Mouse (Mus musculus) ES-E14 (cell line): Measurements from ENCODE around the gene Sgip1. TPM values are rescaled to one million over a fixed set of nuclear protein-coding genes. Genes with fewer than 3 reads are reported as not detected.

Source experiments
- DNase-seq: peaks from one replicate; pipeline ENCODE4 v3.0.0-alpha.2; 2013; ENCODE audit warnings: low read depth, low spot score
- H3K27ac ChIP-seq: 2 replicates; pipeline ENCODE4 v1.5.1; 2012; ENCODE audit warnings: low read depth, mild to moderate bottlenecking, low read length, moderate library complexity, mixed read lengths; ENCODE audit not compliant: poor library complexity, insufficient read depth, severe bottlenecking
- H3K36me3 ChIP-seq: 2 replicates; pipeline ENCODE4 v1.6.1; 2012; ENCODE audit warnings: mild to moderate bottlenecking, low read length, moderate library complexity, mixed read lengths; ENCODE audit not compliant: control insufficient read depth, poor library complexity, insufficient read depth, severe bottlenecking
- H3K4me1 ChIP-seq, 2 experiments: fragments of 150-350 bp in 1 of 2; sonication (generic) in 1 of 2; 2 replicates each; pipeline ENCODE4 v1.6.1; 2012; ENCODE audit warnings: low read length in 2 of 2, mild to moderate bottlenecking in 1 of 2, mixed read lengths in 1 of 2; ENCODE audit not compliant: control insufficient read depth in 2 of 2, insufficient read depth in 2 of 2, poor library complexity in 1 of 2
- H3K4me3 ChIP-seq, 2 experiments: fragments of 150-350 bp in 1 of 2; sonication (generic) in 1 of 2; 2 replicates each; pipeline ENCODE4 v1.5.1; 2012; ENCODE audit warnings: low read length in 2 of 2, low read depth in 1 of 2, mild to moderate bottlenecking in 1 of 2, mixed read lengths in 1 of 2; ENCODE audit not compliant: insufficient read depth in 1 of 2, poor library complexity in 1 of 2, severe bottlenecking in 1 of 2
- H3K9ac ChIP-seq: 2 replicates; pipeline ENCODE4 v1.6.1; 2012; ENCODE audit warnings: low read depth, mild to moderate bottlenecking, low read length, mixed read lengths; ENCODE audit not compliant: poor library complexity, insufficient read depth, severe bottlenecking
- H3K9me3 ChIP-seq: fragments of 150-350 bp; sonication (generic); 2 replicates; pipeline ENCODE4 v1.6.1; 2012; ENCODE audit warnings: low read depth, mild to moderate bottlenecking, low read length; ENCODE audit not compliant: control insufficient read depth, insufficient read depth
- CHD2 ChIP-seq: IDR thresholded peaks from 2 replicates; pipeline ENCODE4 v1.6.1; 2014; ENCODE audit warnings: mild to moderate bottlenecking, low read depth, low read length, inconsistent platforms
- HCFC1 ChIP-seq: IDR thresholded peaks from 2 replicates; pipeline ENCODE4 v1.6.1; 2012; ENCODE audit warnings: low read length, inconsistent platforms, borderline replicate concordance; ENCODE audit not compliant: insufficient read depth
- MAFK ChIP-seq: IDR thresholded peaks from 2 replicates; pipeline ENCODE4 v1.6.1; 2014; ENCODE audit warnings: mild to moderate bottlenecking, low read depth, low read length, inconsistent platforms; ENCODE audit not compliant: insufficient read depth
- ZC3H11A ChIP-seq: IDR thresholded peaks from 2 replicates; pipeline ENCODE4 v1.6.1; 2012; ENCODE audit warnings: low read depth, mild to moderate bottlenecking, inconsistent platforms, low read length, borderline replicate concordance
- ZNF384 ChIP-seq: IDR thresholded peaks from 2 replicates; pipeline ENCODE4 v1.6.1; 2012; ENCODE audit warnings: low read depth, low read length, inconsistent platforms
- in situ Hi-C, 2 experiments: fragments of 600-800 bp; cut with MboI; formaldehyde crosslinking; loops; one replicate each; pipeline ENCODE4 v1.15.1; 2025; ENCODE audit warnings: low sequenced_read_pairs in 2 of 2, inconsistent platforms in 1 of 2; ENCODE audit not compliant: unreplicated experiment in 2 of 2
- total RNA-seq: library from RNA; depleted of rRNA; stranded (reverse); fragments of 300-350 nt; gene quantifications from 2 replicates; pipeline ENCODE4 v1.2.3, GENCODE M21; 2012; rRNA removed

The Sgip1 gene
- total RNA-seq: 0.62 and 1.6 TPM in 2 replicates

DNA sequence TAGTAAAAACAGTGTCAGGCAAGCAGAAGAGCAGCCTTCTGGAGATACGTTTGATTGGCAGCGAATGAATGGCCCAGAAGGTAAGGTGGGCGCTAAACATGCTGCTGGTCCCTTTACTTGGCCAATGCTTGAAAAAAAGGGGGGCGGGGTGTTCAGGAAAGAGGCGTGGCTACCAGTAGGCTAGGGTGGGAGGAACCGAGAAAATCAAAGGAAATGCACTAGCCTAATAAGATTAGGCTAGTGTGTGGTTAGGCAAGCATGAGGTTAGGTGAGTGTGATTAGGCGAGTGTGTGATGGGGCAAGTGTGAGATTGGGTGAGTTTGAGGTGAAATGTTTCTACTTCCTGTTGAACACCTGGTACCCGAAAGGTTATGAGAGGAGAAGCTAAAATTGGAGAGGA is at the start of gene Sgip1:
Gene Sgip1 (plus strand): TSS at position 11 of the 400 bp plus-strand sequence.
- no peaks in the 10 kb centered on the region for H3K4me1 ChIP-seq
- TF ChIP-seq CHD2 (no peak), MAFK (no peak), HCFC1 (no peak), ZNF384 (no peak), ZC3H11A (no peak)
- in situ Hi-C loops: no loop called here

DNA sequence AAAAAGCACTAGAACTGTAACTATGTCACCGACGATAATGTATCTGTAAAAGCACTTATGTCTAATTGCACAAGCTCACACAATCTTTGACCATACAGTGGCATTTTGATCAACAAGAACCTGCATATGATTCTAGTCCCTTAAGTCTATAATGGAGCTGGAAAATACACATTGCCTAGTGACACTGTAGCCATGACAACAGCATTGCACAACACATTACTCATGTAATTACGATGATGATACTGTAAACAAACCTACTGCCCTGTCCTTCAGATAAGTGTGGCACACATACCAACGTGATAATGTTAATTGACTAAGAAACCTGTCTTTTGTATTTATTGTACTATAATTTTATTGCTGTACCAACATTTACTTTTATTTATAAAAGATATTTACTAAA is 49.7 kb upstream of the Sgip1 start:
- Histone ChIP-seq H3K9ac (no peak overlapping the region), H3K27ac (no peak overlapping the region), H3K9me3 (no peaks in the 10 kb centered on the region), H3K36me3 (no peaks in the 10 kb centered on the region), H3K4me3 (no peak overlapping the region), H3K4me1 (no peaks in the 10 kb centered on the region)
- no peak for DNase-seq
- no peak for TF ChIP-seq ZC3H11A
- TF ChIP-seq ZNF384: no peak
- TF ChIP-seq HCFC1: no peak
- no peak for TF ChIP-seq CHD2
- no peak for TF ChIP-seq MAFK
- in situ Hi-C loops: no loop called here

More for the DNA sequence above, at the start of gene Sgip1:
- Histone ChIP-seq H3K4me3 (no peak within 1 kb of the TSS), H3K27ac (no peak within 1 kb of the TSS), H3K9ac (no peak within 1 kb of the TSS), H3K36me3 (no peaks in the 10 kb centered on the region), H3K9me3 (no peaks in the 10 kb centered on the region)
- DNase-seq: no peak

DNA sequence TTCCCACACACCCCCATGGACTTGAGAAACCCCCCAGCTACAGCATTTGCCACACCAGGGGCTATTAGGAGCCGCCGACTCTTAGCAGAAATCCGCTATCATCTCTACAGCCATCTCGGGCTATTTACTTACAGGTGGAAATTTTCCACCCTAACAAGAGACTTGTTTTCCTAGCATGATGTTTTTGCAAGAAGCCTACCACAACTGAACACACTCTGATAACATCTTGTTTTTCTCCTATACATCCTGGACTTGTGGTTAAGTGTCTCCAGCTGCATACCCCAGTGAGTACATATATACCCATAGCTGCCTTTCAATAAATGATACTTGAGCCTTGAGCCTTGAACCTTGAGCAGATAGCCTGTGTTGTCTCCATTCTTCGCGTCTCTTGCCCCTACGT is 43.1 kb upstream of the Sgip1 start:
- Histone ChIP-seq H3K27ac (no peak overlapping the region), H3K9me3 (no peaks in the 10 kb centered on the region), H3K4me1 (no peaks in the 10 kb centered on the region), H3K9ac (no peak overlapping the region), H3K36me3 (no peaks in the 10 kb centered on the region), H3K4me3 (no peak overlapping the region)
- DNase-seq: no peak
- no peak for TF ChIP-seq ZC3H11A
- in situ Hi-C loops: no loop called here

DNA sequence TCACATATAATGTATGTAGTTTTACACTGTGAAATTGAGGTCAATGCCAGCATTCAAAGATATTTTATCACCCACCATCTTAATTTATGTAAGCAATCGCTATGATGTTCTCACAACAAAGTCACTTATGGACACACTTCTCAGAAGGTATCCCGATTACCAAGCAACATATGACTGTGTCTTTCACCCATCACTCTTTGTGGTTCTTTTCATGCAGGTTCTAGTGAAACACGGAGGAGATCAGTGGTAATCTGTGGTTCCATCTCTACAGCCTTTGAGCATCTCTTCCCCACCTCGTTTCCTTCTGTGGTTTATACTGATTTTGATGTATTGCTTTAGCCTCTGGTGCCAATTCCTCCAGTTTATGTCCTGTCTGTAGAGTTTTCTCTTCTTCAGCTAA is 29.4 kb upstream of the Sgip1 start:
- in situ Hi-C loops: no loop called here
- Histone ChIP-seq H3K4me1 (no peaks in the 10 kb centered on the region), H3K36me3 (no peaks in the 10 kb centered on the region), H3K9ac (no peak overlapping the region), H3K9me3 (no peaks in the 10 kb centered on the region), H3K27ac (no peak overlapping the region), H3K4me3 (no peak overlapping the region)
- no peak for DNase-seq
- TF ChIP-seq ZC3H11A (no peak), ZNF384 (no peak), CHD2 (no peak), HCFC1 (no peak), MAFK (no peak)

DNA sequence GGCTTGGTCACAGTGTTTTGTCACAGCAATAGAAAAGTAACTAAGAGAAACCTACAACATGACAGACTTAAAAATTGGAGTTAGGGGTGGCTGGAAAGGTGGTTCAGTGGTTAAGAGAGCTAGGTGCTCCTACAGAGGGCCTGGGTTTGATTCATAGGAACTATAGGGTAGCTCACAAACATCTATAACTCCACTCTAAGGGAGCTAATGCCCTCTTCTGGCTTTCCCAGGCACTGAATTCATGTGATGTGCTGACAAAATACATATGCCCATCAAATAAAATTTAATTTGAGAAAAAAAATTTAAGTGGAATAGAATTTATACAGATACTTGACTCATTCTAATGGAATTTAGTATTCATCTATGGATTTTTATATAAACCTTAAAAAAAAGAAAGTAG is 25.6 kb upstream of the Sgip1 start:
- Histone ChIP-seq H3K36me3 (no peaks in the 10 kb centered on the region), H3K9me3 (no peaks in the 10 kb centered on the region), H3K4me1 (no peaks in the 10 kb centered on the region), H3K9ac (no peak overlapping the region), H3K27ac (no peak overlapping the region), H3K4me3 (no peak overlapping the region)
- TF ChIP-seq HCFC1 (no peak), MAFK (no peak), ZNF384 (no peak), CHD2 (no peak), ZC3H11A (no peak)
- no peak for DNase-seq
- in situ Hi-C loops: no loop called here
